Mouse (Mus musculus) neutrophil, adult 5-6 weeks (primary cell): Measurements from ENCODE around the gene Olfr47. TPM values are rescaled to one million over a fixed set of nuclear protein-coding genes. Genes with fewer than 3 reads are reported as not detected.

Source experiments
- total RNA-seq: library from RNA; stranded (forward); fragments of 200-1000 nt; gene quantifications from 2 replicates; pipeline ENCODE4 v1.2.3, GENCODE M21; 2017

Olfr47 gene
- total RNA-seq, 1 experiment from 2014 or later = not detected

Other genes starting within 250 kb of the Olfr47 start
- not detected in 2 replicates for gene Olfr441, start 125.2 kb upstream of the Olfr47 start, total RNA-seq
- 0.12 TPM in 1 of 2 replicates, not detected in the other for gene Olfr237-ps1, start 85.0 kb upstream of the Olfr47 start, total RNA-seq
- gene Olfr437, start 68.2 kb upstream of the Olfr47 start, total RNA-seq = not detected in 2 replicates
- gene Olfr13, start 59.4 kb upstream of the Olfr47 start, total RNA-seq = not detected in 2 replicates
- gene Olfr435, start 34.4 kb upstream of the Olfr47 start, total RNA-seq = not detected in 2 replicates
- not detected in 2 replicates for gene Olfr434, start 18.5 kb upstream of the Olfr47 start, total RNA-seq
- gene Arhgef5, start 34.1 kb downstream of the Olfr47 start, total RNA-seq = 0.23 TPM in 1 of 2 replicates, not detected in the other
- not detected in 2 replicates for gene Nobox, start 78.0 kb downstream of the Olfr47 start, total RNA-seq